Mouse (Mus musculus) liver, adult (tissue): ENCODE data around the gene Taar4.

ENCODE experiments used
- GATA4 ChIP-seq: IDR thresholded peaks from 2 replicates; pipeline ENCODE4 v1.6.1; 2014; ENCODE audit warnings: mild to moderate bottlenecking, low read length; ENCODE audit not compliant: insufficient replicate concordance

Gene Taar4

DNA sequence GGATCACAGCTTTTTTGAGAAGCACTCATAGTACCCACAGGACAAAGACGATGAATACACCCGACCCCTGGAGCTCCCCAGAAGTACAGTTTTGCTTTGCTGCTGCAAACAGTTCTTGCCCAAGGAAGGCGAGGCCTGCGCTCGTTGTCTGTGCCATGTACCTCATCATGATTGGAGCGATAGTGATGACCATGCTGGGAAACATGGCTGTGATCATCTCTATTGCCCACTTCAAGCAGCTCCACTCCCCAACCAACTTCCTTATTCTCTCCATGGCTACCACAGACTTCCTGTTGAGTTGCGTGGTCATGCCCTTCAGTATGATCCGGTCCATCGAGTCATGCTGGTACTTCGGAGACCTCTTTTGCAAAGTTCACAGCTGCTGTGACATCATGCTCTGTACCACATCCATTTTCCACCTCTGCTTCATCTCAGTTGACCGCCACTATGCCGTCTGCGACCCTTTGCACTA lies at the start of gene Taar4:
TSS of gene Taar4 (plus strand) at position 51 of the 472 bp plus-strand sequence.
- no peak for TF ChIP-seq GATA4

DNA sequence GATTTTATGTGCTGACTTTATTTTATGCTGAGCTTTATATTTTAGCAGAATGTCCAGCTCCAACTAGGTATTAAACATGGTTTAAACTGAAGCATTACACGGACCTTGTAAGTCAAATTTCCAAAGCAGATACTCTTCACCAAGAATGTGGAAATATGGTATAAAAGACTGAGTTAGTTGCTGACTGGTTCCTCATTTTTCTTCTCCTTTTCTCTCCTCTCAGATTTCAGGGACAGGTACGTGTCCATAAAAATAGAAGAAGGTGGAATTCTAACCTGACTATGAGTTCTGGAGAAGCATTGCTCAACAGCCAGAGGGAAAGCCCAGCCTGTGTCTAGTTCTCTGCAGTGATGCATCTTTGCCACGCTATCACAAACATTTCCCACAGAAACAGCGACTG lies 40.2 kb upstream of the Taar4 start, which contains the start of gene Taar1:
TSS of gene Taar1 (plus strand) at position 301 of the 400 bp plus-strand sequence.
- TF ChIP-seq GATA4, result no peak

DNA sequence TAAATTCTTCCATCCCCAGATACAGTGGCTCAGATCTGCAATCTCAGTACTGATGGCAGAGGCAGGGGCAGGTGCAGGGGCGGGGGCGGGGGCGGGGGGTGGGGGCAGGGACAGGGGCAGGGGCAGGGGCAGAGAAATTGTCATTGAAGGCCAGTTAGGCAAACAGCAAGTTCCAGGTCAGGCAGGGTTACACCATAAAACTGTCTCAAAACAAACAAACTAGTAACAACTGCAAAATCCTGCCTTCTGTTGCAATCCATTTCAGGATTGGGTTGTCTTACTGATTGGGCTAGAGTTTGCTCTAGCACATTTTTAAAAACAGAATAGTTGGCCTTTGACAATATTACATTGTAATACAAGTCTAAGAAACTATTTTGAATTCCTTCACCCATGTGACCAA lies 37.8 kb upstream of the Taar4 start:
- no peak for TF ChIP-seq GATA4

DNA sequence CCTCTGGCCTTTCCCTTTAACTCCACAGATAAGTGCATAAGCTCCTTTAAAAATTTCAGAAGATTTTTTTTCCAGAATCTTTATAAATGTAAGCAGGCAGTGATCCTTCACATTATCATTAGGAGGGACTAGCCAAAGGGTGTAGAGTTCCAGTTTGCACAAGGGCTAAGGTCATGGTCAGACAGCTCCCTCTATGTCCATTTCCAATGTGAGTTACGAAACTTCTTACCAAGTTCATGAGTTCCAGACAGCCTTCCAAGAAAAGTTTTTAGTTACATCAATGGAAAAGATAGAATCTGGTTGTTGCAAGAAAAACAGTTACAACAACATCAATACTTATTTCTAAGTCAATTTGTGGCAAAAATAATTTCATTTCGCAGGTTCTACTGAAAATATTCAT lies 36.4 kb upstream of the Taar4 start:
- no peak for TF ChIP-seq GATA4

DNA sequence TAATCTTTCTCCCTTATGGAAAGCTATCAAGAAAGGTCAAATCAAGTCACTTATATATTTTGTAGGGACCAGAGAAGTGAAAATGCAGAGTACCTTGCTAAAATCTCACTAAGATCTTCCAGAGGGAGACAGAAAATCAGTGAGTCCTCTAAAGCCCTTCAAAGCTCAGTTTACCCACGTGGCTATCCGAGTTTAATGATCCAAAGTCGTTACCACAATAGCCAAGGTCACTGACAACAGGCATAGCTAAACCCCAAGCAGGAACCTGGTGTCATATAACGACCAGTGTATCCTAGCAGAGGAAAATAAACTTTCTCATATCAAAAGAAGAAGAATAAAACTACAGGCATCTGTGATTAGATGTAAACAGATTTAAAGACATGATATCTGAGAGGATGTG lies 22.7 kb upstream of the Taar4 start:
- no peak for TF ChIP-seq GATA4

DNA sequence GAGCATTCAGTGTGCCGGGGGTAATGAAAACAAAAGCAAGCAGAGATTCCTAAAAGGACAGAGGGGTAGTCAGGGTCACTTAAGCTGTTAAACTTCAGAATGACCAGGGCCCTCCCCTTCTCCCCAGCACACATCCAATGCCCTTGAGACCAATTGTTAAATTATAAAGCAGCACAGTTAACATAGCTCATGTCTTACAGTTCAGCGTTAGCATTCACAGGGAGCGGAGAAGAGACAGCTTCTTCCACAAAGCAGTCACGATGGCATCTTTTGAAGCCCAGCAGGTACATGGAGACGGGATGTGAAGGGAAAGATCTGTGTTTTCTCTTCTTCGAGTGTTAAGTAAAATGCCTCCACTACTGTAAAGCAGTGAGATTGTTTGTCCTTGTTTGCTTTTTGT lies 22.0 kb upstream of the Taar4 start, which contains the start of gene Taar2:
TSS of gene Taar2 (plus strand) at position 261 of the 400 bp plus-strand sequence.
- TF ChIP-seq GATA4, result no peak

DNA sequence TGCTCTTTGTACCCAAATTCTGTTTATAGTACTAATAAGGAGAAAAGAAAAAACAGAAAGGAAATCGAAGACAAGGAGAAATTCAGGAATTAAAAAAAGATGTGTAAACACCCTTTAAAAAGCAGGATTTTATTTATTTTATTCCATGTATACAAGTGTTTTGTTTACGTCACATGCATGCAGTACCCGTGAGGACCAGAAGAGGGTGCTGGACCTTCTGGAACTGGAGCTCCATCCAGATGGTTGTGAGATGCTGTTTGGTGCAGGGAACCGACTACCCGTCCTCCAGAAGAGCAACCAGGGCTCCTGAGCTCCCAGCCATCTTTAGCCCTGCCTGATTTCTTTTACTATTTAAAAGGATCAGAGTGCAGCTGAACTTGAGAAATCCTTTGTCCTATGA lies 17.8 kb upstream of the Taar4 start:
- no peak for TF ChIP-seq GATA4

DNA sequence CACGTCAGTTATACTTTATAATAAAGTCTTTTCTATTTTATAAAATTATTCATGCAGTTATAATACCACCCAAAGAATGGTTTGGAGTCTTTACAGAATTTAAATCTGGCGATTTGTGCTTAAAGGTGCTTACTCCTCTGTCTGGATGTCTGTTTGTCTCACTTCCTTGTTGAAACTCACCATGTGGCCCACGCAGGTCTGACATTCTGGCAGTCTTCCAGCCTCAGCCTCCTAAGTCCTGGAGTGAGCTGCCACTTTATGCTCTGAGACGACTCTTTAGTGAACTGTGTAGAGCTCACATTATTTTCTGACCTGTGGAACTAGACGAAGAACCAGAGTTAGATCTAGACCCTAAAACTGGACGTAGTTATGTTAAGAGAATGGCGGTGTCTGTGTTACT lies 12.3 kb upstream of the Taar4 start:
- no peak for TF ChIP-seq GATA4

DNA sequence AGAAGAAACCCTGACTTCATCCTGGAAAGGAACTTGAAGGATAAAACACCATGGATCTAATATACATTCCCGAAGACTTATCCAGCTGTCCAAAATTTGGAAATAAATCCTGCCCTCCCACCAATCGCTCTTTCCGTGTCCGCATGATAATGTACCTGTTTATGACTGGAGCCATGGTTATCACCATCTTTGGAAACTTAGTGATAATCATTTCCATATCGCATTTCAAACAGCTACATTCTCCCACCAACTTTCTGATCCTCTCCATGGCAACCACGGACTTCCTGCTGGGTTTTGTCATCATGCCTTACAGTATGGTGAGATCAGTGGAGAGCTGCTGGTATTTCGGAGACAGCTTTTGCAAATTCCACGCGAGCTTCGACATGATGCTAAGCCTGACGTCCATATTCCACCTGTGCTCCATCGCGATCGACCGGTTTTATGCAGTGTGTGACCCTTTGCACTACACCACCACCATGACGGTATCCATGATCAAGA lies 10.7 kb upstream of the Taar4 start, which contains the start of gene Taar3:
TSS of gene Taar3 (plus strand) at position 51 of the 498 bp plus-strand sequence.
- TF ChIP-seq GATA4, result no peak

DNA sequence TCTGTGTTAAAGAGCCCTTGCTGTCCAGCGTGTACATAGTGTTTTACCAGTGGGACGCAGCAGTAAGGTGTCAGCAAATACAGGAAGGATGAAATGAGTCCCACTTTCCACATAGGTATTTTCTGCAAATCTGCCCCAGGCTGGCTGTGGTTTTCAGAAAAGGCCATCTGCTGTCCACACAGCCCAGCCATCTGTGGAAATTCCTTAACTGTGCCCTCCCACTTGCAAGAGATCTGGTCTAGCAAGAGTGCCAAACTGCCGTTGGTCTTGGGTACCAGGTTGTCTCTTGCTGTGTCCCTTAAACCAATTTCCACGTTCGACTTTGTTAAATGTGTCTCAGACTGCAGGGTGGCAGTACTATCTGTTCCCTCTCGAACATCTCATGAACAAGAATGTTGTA lies 8.6 kb upstream of the Taar4 start:
- no peak for TF ChIP-seq GATA4

DNA sequence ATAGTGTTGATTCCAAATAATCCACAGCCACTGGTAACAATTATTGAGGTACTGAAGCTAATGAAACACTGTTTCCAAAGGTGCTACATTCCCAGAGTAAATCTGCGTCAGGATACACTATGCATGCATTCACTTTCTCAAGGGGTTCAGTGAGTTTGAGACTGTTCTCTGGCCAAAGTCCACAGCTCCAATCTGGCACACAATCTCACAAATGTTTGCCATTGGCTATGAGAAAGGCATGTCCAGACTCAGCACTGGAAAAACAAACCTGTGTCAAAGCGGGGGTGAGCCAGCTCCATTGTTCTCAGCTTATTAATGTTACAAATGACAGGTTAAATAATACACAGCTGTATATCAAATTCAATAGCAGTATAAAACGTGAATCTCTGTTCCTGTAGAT lies 1.2 kb upstream of the Taar4 start:
- no peak for TF ChIP-seq GATA4

DNA sequence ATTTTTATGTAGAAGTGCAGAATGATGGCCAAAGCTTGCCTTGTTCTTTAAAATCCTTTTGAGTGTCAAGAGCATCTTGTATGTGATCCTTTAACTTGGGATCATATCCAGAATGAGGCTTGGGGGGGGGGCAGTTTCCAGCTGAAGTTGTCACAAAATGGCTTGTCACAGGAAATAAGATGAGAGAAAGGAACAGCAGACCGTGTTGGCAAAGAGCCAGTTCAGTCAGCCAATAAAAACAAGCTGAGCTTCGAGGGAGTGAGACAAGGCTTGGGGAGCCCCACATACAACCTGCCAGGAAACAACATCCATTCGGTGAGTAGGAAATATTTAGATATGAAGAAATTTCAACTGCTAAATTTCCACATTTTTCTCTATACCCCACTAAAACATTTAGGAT lies 3.1 kb downstream of the Taar4 start:
- no peak for TF ChIP-seq GATA4

DNA sequence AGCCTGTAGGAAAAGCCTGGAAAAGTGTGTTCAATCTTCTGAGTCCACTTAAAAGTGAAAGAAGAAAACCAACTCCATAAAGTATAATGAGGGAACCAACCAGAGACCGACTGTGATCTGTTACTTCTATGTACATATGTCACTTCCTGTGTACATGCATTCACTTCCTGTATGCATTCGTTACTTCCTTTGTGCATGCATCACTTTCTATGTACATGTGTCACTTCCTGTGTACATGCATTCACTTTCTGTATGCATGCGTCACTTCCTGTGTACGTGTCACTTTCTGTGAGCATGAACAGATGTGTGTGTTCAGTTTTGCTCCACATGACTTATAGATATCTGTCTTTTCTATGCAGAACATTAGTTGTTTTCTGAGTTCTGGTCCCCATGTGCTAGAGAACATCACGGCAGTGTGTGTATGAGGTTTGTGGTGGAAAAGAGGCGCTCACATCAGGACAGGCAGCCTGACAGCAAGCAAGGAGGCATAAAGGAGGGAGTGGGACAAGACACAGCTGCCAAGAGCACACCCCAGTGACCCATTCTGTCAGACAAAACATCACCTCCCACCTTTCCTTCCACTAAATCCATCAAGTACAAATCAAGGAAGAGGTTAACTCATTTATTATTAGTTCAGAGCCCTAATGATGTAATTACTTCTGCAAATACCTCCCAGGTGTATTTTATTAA lies 4.8 kb downstream of the Taar4 start:
- TF ChIP-seq GATA4, result no peak

DNA sequence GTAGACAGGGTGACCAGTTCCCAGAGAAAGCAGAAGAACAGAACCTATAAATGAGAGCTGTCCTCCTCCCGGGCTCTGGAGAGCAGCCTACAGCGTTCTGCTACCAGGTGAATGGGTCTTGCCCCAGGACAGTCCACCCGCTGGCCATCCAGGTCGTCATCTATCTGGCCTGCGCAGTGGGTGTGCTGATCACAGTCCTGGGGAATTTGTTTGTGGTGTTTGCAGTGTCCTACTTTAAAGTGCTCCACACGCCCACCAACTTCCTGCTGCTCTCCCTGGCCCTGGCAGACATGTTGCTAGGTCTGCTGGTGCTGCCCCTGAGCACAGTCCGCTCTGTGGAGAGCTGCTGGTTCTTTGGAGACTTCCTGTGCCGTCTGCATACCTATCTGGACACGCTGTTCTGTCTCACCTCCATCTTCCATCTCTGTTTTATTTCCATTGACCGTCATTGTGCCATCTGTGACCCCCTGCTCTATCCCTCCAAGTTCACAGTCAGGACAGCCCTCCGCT lies 10.4 kb downstream of the Taar4 start, which contains the start of gene Taar5:
TSS of gene Taar5 (plus strand) at position 51 of the 510 bp plus-strand sequence.
- TF ChIP-seq GATA4, result no peak

DNA sequence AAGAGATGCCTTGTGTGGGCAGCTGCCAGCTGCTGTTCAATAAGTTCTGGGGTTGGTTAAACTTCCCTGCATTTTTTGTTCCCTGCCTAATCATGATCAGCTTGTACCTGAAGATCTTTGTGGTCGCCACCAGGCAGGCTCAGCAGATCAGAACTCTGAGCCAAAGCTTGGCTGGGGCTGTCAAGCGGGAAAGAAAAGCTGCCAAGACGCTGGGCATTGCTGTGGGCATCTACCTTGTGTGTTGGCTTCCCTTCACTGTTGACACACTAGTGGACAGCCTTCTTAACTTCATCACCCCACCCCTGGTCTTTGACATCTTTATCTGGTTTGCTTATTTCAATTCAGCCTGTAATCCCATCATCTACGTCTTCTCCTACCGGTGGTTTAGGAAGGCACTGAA lies 11.0 kb downstream of the Taar4 start:
- TF ChIP-seq GATA4, result no peak

DNA sequence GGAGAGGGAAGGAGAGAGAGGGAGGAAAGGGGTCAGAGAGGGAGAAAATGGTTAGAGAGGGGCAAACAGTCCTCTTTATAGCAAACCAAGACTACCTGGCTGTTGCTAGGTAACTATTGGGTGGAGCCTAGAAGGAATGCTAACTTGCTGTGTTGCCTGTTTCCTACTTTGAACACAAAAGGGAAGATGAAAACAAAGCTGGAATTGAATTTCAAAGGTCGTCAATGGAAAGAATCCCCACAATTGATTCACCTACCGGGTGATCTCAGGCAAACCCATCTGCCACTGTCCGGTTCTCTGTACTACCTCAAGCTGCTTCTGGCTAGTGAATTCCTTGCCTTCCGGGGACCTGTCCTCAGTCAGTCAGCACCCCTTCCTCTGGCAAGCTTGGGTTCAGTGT lies 17.7 kb downstream of the Taar4 start:
- TF ChIP-seq GATA4, result no peak
